Mouse (Mus musculus) megakaryocyte, embryonic 14.5 days (primary cell): Measurements from ENCODE around the gene Lkaaear1.

ENCODE experiments used
- FLI1 ChIP-seq: IDR thresholded peaks from 2 replicates; pipeline ENCODE4 v1.6.1; 2012; ENCODE audit warnings: low read length, inconsistent platforms, mixed read lengths
- GATA1 ChIP-seq: IDR thresholded peaks from 3 replicates; pipeline ENCODE4 v1.6.1; 2012; ENCODE audit warnings: mixed read lengths, low read length, inconsistent platforms, borderline replicate concordance

DNA sequence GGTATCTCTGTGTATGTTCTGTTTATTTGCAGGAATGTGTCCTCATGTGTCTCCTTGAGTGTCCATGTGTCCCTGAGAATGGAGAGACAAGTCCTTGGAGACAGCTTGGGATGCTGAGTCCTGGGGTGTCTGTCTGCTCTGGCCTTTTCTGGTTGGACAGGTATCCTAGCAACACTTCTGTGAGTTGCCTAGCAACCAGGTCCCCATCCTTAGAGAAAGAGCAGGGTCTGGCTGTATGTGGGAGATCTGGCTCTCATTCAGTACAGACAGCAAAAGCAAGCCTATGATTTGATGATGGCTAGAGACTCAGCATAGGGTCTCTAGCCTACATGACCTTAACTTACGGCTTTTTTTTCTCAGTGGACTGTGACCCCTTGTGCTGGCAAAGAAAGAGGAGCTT lies 15.5 kb upstream of the Lkaaear1 start:
- TF ChIP-seq FLI1 = no peak
- no peak for TF ChIP-seq GATA1
